Mouse (Mus musculus): ENCODE measurements around the gene Pgm2. TPM values are rescaled to one million over a fixed set of nuclear protein-coding genes. Genes with fewer than 3 reads are reported as not detected.

The Pgm2 gene
- 27.0 and 28.3 TPM in 2 replicates for polyA plus RNA-seq (2015; fragmentation: Nextera tagmentation; extraction: Ambion mirVana)

DNA sequence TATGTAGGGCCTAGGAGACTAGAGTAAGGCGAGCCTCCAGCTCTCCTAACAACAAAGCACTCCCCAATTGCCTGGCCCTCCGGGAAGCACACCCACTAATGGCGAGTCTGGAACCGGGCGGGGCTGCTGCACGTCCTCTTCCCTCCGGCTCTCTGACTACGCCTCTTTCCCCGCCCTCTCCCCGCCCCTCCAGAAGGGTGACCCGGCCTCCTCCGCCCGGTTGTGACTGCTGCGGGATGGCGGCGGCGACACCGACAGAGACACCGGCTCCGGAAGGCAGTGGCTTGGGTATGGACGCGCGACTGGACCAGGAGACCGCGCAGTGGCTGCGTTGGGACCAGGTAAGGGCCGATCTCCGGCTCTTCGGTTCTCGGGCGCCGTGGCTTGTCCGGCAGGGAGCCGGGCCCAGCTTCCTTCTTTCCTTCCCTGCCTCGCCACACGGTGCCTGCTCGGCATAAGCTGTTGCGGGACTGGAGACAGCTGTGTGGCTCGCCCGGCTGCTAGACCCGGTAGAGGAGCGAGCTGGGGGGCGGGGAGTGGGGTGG is at the start of gene Pgm2:
Gene Pgm2, plus strand, starts transcription at position 203 of the 545 bp plus-strand sequence.
- H3K4me1 ChIP-seq (ENCODE audit: insufficient read depth, low read depth, low read length): peaks cover 8% of the 10 kb centered on the region
- no peaks in the 10 kb centered on the region for H3K9me3 ChIP-seq (ENCODE audit: low read length)
- TF ChIP-seq CTCF (IDR thresholded peaks at IDR 0.05) (no peak), EP300 (IDR thresholded peaks at IDR 0.05) (no peak)
- under 1% methylated on average over 39 of the region's 43 CpGs for WGBS
- H3K9ac ChIP-seq (replicated peaks; ENCODE audit: low read depth): peak within 1 kb of the TSS; percentile 75
- ATAC-seq (peak; percentile 98), DNase-seq (ENCODE audit: low spot score) (peak; percentile 95)
- no peaks in the 10 kb centered on the region for H3K27me3 ChIP-seq (replicated peaks; ENCODE audit: insufficient read depth, low read length)
- no peaks in the 10 kb centered on the region for H3K36me3 ChIP-seq (ENCODE audit: insufficient read depth, low read length)
- peak within 1 kb of the TSS; percentile 84 for H3K27ac ChIP-seq (ENCODE audit: low read length)
- H3K4me3 ChIP-seq (ENCODE audit: low read depth, low read length): peak within 1 kb of the TSS; percentile 76
- H3K4me2 ChIP-seq (replicated peaks; ENCODE audit: low read depth, low read length): peak within 1 kb of the TSS; percentile 80

DNA sequence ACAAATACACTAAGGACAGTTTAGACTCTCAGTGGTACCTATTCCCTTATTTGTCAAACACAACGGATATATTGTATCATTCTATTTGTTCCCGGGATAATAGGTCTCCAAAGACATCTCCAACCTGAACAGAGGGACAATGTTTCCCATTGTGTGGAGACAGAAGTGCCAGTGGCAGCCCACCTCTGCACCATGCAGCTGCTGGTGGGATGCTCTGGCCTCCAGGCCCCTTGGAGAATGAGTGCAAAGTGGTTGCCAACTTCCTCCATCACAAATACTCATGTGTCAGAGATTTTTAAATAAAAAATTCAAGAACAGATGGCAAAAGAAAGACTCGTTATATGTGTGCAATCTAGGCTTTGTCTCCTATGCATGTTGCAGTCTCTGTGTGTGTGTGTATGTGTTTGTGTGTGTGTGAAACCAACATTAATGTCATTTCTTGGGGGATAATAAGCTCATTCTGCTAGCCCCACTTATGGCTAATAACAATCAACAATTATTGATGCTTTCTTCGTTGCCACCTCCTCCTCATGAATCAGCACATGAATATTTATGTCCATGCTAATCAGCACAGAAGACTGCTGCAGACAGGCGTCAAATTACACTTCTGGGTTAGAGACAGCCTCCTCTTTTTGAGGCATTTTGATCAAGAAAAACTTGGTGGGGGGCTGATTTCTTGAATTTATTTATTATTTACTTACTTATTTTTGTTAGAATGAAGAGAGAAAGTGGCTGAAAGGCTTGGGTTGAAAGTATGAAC is 48.9 kb upstream of the Pgm2 start:
- H3K4me1 ChIP-seq (ENCODE audit: insufficient read depth, low read depth, low read length): peaks cover 7% of the 10 kb centered on the region; the same call in 1 of the 2 replicates
- no peak overlapping the region for H3K4me3 ChIP-seq (ENCODE audit: low read depth, low read length)
- DNase-seq (ENCODE audit: low spot score) (no peak), ATAC-seq (no peak)
- H3K36me3 ChIP-seq (ENCODE audit: insufficient read depth, low read length): no peaks in the 10 kb centered on the region
- no peaks in the 10 kb centered on the region for H3K9me3 ChIP-seq (ENCODE audit: low read length)
- H3K27me3 ChIP-seq (replicated peaks; ENCODE audit: insufficient read depth, low read length): no peaks in the 10 kb centered on the region
- H3K27ac ChIP-seq (ENCODE audit: low read length): no peak overlapping the region
- H3K4me2 ChIP-seq (replicated peaks; ENCODE audit: low read depth, low read length): no peak overlapping the region
- no peak for TF ChIP-seq EP300 (IDR thresholded peaks at IDR 0.05)
- no peak for TF ChIP-seq CTCF (IDR thresholded peaks at IDR 0.05)
- 77% methylated on average over 5 of the region's 5 CpGs for WGBS
- no peak overlapping the region for H3K9ac ChIP-seq (replicated peaks; ENCODE audit: low read depth)

DNA sequence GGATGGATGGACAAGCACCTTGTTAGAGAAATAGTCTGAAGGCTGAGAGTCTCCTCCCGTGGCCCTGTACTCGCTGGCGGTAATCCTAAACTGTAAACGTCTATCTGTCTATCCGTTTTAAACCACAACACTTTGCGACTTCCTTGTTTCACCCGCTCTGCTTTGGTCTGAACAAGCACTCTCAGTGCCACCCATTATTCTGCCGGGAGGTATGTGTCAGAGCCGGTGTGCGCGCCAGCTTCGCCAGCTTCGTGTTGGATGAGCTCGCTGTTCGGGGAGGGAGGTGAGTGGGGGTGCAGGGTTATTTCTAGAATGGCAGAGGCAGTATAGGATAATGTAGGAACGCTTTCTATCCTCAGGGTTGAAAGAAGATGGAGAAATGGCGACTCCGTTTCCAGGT is 48.0 kb upstream of the Pgm2 start:
- Histone ChIP-seq H3K4me2 (replicated peaks; ENCODE audit: low read depth, low read length) (no peak overlapping the region), H3K9ac (replicated peaks; ENCODE audit: low read depth) (no peak overlapping the region), H3K27ac (ENCODE audit: low read length) (no peak overlapping the region), H3K4me3 (ENCODE audit: low read depth, low read length) (no peak overlapping the region), H3K9me3 (ENCODE audit: low read length) (no peaks in the 10 kb centered on the region), H3K27me3 (replicated peaks; ENCODE audit: insufficient read depth, low read length) (no peaks in the 10 kb centered on the region), H3K4me1 (ENCODE audit: insufficient read depth, low read depth, low read length) (peaks cover 7% of the 10 kb centered on the region; the same call in 1 of the 2 replicates), H3K36me3 (ENCODE audit: insufficient read depth, low read length) (no peaks in the 10 kb centered on the region)
- TF ChIP-seq EP300 (IDR thresholded peaks at IDR 0.05) (no peak), CTCF (IDR thresholded peaks at IDR 0.05) (no peak)
- 75% methylated on average over 18 of the region's 18 CpGs for WGBS
- DNase-seq (ENCODE audit: low spot score) (no peak), ATAC-seq (no peak)

DNA sequence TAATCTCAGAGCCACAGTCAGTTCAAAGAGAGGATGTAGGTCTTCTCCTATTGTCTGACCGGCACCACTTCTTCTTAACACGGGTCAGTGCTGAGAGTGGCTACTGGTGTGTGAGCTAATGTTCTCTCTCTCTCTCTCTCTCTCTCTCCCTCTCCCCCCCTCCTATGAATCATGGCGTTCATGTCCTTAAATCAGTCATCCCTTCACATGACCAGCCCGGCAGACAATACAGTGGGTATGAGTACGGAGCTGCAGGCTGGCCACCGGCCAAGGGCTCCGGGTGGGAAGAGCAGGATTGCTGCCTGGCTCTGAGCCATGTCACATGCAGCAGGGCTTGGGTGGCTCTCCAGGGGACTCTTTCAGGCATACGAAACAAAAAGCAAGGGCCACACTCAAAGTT is 47.2 kb upstream of the Pgm2 start:
- WGBS: 9% methylated on average over 8 of the region's 8 CpGs
- H3K4me1 ChIP-seq (ENCODE audit: insufficient read depth, low read depth, low read length): peaks cover 7% of the 10 kb centered on the region; the same call in 1 of the 2 replicates
- no peaks in the 10 kb centered on the region for H3K27me3 ChIP-seq (replicated peaks; ENCODE audit: insufficient read depth, low read length)
- no peaks in the 10 kb centered on the region for H3K36me3 ChIP-seq (ENCODE audit: insufficient read depth, low read length)
- TF ChIP-seq EP300 (IDR thresholded peaks at IDR 0.05): no peak
- TF ChIP-seq CTCF (IDR thresholded peaks at IDR 0.05): no peak
- DNase-seq (ENCODE audit: low spot score) (peak; percentile 77), ATAC-seq (peak; percentile 85)
- H3K4me2 ChIP-seq (replicated peaks; ENCODE audit: low read depth, low read length): peak overlapping the region; percentile 44
- H3K27ac ChIP-seq (ENCODE audit: low read length): no peak overlapping the region
- no peaks in the 10 kb centered on the region for H3K9me3 ChIP-seq (ENCODE audit: low read length)
- H3K4me3 ChIP-seq (ENCODE audit: low read depth, low read length): no peak overlapping the region
- H3K9ac ChIP-seq (replicated peaks; ENCODE audit: low read depth): no peak overlapping the region

DNA sequence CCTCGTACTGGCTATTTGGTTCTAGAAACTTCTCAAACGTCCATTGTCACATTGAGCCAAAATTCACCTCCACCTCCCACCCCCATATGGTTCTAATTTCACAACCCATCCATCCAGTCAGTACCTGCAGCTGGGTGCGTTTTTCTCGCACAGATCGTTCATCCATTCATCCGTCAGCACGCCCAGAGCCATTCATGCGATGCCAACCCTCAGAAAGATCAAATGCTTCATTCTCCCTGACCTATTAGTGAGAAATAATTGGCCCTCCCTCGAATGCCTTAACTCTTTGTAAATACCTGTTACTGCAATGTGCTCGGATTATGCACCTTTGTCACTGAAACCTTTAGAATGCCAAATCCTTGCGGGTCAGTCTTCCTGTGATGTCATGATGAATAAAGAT is 45.8 kb upstream of the Pgm2 start:
- Histone ChIP-seq H3K27me3 (replicated peaks; ENCODE audit: insufficient read depth, low read length) (no peaks in the 10 kb centered on the region), H3K4me3 (ENCODE audit: low read depth, low read length) (no peak overlapping the region), H3K4me2 (replicated peaks; ENCODE audit: low read depth, low read length) (no peak overlapping the region), H3K36me3 (ENCODE audit: insufficient read depth, low read length) (no peaks in the 10 kb centered on the region), H3K27ac (ENCODE audit: low read length) (no peak overlapping the region), H3K4me1 (ENCODE audit: insufficient read depth, low read depth, low read length) (peaks cover 7% of the 10 kb centered on the region; the same call in 1 of the 2 replicates), H3K9me3 (ENCODE audit: low read length) (no peaks in the 10 kb centered on the region), H3K9ac (replicated peaks; ENCODE audit: low read depth) (no peak overlapping the region)
- DNase-seq (ENCODE audit: low spot score) (no peak), ATAC-seq (no peak)
- TF ChIP-seq CTCF (IDR thresholded peaks at IDR 0.05) (no peak), EP300 (IDR thresholded peaks at IDR 0.05) (no peak)
- WGBS: 68% methylated on average over 11 of the region's 11 CpGs

DNA sequence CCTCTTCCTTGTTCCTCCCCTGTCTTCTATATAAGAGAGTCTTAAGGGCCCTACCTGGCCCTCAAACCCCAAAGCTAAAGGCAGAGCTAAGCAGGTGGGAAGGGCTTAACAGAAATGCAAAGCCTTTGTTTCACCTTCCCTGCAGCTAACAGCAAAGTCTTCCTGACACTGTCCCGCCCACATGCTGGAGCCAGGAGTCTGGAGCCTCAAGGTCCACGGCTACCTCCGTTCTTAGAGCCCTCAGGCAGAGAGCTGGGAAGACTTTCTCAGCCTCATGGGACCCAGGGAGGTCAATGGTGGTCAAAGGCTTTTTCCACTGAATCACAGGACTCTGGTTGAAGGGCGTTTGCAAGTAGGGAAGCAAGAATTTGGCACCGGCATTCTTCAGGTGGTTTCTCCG is 44.8 kb upstream of the Pgm2 start:
- 55% methylated on average over 6 of the region's 6 CpGs for WGBS
- no peak overlapping the region for H3K27ac ChIP-seq (ENCODE audit: low read length)
- H3K4me1 ChIP-seq (ENCODE audit: insufficient read depth, low read depth, low read length): peaks cover 7% of the 10 kb centered on the region; the same call in 1 of the 2 replicates
- H3K4me3 ChIP-seq (ENCODE audit: low read depth, low read length): no peak overlapping the region
- no peaks in the 10 kb centered on the region for H3K36me3 ChIP-seq (ENCODE audit: insufficient read depth, low read length)
- ATAC-seq (no peak), DNase-seq (ENCODE audit: low spot score) (no peak)
- no peaks in the 10 kb centered on the region for H3K9me3 ChIP-seq (ENCODE audit: low read length)
- no peak overlapping the region for H3K9ac ChIP-seq (replicated peaks; ENCODE audit: low read depth)
- H3K4me2 ChIP-seq (replicated peaks; ENCODE audit: low read depth, low read length): no peak overlapping the region
- no peaks in the 10 kb centered on the region for H3K27me3 ChIP-seq (replicated peaks; ENCODE audit: insufficient read depth, low read length)
- TF ChIP-seq EP300 (IDR thresholded peaks at IDR 0.05) (no peak), CTCF (IDR thresholded peaks at IDR 0.05) (no peak)
